Mouse (Mus musculus): ENCODE data around the gene Nsun4.

Nsun4 gene

DNA sequence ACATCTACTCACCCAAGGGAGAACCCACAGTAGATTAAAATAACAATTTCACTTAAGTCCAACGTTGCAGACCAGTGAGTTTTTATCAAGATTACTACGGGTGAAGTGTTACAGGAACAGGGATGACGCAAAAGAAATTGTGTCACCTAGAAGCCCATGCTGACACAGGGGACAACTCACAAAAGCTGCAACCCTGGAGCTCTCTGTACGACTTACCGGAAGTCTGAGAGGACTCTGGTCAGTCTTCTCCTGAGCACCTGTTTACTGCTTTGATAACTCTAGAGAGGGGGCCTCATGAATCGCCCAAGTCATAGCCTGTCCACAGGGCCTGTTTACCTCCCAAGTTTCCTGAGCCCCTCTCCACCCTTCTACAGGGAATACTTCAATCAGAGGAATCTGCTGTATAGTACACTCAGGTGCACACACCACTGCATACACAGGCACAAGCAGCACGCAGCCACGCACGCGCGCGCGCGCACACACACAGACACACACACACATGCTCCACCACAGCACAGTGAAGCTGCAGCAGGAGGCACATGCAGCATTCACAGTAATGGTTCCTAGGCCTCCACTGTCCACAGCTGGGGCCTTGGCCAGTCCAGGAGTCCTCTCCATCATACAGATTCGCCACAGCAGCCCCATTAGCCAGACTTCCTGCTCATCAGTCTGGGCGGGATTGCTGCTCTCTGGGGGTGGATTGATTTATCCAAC, 58.9 kb downstream of the Nsun4 start:
- in situ Hi-C loops (cut with MboI; ENCODE audit: low pct_unique_long_range_greater_than_20kb in 1 of 2, low sequenced_read_pairs in 2 of 2, unreplicated experiment in 1 of 2): no loop called here

DNA sequence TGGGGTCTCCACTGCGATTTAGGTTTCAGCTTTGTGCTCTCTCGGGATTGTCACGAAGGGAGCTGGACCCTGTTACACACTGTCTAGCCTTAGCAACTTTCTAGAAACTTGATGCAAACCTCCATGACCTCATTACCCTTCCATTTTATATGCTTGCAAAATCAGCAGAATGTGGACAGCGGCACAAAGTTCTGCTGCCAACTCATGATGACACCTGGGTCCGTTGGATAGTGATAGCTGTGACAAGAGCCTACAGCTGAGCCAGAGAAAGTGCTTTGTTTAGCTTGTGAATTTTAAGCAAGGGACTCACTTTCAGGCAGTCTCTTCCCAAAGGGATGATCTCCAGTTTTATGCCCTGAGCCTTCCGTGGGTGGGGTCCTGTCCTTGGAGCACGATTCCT, 64.3 kb downstream of the Nsun4 start:
- in situ Hi-C loops (cut with MboI; ENCODE audit: low pct_unique_long_range_greater_than_20kb in 1 of 2, low sequenced_read_pairs in 2 of 2, unreplicated experiment in 1 of 2): no loop called here

DNA sequence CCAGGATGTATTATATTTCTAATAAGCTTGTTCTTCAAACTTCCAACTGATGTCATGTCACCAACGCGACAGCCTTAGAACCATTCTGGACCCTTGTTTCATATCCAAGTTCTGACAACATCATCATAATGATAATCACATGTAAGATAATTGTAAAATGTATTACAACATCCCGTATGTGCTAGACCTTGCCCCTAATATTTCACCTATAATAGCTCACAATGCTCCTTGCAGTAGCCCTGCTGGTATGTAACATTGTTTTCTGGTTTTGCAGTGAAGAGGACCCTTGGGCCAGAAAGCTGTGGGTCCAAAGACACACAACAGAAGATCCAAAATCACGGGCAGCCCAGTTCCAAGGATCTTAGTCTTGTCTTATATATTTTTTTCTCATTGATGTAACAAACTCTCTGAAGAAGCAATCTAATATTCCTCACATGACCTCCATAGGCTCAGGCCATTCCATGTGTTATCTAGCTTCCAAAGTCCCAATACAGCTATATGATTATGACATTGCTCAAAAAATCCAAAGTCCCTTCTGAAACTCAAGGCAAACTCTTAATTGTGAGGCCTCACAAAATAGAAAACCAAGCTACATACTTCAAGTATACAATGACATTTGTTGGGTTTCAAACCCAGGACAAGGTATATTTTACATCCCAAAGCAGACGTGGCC, 65.7 kb downstream of the Nsun4 start:
- in situ Hi-C loops (cut with MboI; ENCODE audit: low pct_unique_long_range_greater_than_20kb in 1 of 2, low sequenced_read_pairs in 2 of 2, unreplicated experiment in 1 of 2): no loop called here

DNA sequence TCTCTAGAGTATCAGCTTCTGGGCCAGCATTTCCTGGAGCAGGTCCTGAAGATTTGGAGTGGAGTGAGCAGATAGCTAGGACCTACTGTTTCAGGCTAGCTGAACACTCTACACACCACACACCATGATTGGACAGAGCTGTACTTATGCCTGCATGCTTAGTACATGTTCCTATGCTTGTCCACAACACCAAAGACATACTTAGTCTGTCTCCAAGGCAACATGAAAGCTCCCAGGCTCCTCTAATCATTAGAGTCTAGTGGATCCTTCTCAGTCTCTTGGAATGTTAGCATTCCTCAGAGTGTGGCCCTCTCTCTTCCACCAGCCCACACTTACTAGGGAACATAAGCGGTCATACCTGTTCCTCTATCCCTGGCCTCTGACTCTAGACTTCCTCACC, 66.2 kb downstream of the Nsun4 start:
- in situ Hi-C loops (cut with MboI; ENCODE audit: low pct_unique_long_range_greater_than_20kb in 1 of 2, low sequenced_read_pairs in 2 of 2, unreplicated experiment in 1 of 2): no loop called here

DNA sequence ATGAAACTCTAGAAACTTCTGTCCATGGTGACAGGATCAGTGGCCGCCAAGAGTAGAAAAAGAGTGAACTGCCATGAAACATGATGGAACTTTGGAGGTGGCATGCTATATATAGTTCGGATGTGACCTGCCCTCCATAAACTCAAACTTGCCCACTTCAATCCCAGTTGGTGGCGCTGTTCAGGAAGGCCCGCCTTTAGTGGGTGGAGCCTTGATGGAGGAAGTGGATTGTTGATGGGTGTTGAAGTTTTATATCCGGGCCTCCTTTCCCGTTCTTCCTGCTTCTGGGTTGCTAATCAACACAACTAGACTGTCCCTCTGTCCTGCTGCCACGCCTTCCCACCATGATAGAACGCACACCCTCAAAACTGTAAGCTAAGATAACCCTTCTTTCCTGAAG, 68.7 kb downstream of the Nsun4 start:
- in situ Hi-C loops (cut with MboI; ENCODE audit: low pct_unique_long_range_greater_than_20kb in 1 of 2, low sequenced_read_pairs in 2 of 2, unreplicated experiment in 1 of 2): loop anchor here (5.0 kb wide), 2 partner anchors 88 to 253 kb away; no protein-coding TSS in a partner anchor

DNA sequence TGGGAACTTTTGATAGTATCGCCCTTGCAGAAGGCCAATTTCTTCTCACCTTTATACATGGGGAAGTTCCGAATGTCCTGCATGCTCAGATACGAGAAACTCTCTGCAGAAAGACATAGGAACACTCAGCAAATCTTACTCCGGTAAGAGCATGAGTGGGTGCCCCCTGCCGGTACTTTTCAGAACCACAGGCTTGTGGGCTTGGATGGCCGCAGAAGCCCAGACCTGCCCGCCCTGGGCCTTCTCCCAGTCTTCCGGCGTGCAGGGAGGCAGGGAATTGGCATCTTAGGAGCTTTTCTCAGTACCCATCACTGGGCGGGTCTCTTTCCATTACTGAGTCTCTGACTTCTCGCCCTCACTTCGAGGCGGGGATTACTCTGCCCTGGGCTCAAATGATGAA, 69.6 kb downstream of the Nsun4 start:
- in situ Hi-C loops (cut with MboI; ENCODE audit: low pct_unique_long_range_greater_than_20kb in 1 of 2, low sequenced_read_pairs in 2 of 2, unreplicated experiment in 1 of 2): loop anchor here (5.0 kb wide), 2 partner anchors 87 to 252 kb away; no protein-coding TSS in a partner anchor

Data from mouse embryonic stem cell (cell line).